Mouse (Mus musculus): ENCODE results near the gene Slc25a26.

Slc25a26 gene

DNA sequence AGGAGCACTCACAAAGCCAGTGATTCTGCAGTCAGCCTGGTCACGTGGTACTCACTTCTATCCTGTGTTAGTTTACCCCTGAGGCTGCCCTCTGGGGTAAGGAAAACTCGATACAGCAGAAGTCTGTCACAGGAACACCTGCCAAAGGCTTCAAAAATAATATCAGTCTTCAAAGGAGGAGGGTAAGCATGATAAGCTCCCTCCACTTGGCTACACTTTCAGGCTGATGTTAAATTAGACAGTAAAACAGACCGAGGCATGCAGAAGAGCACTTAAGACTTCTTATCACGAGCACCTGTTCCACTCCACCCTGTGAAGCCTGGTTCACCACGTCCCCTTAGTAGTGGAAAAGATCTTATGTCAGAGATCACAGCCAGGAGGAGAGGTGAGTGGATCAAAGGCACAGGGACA is 136.9 kb downstream of the Slc25a26 start:
- DNase-seq (ENCODE audit: low spot score in 2 of 2), result no peak

GRCm38 (mm10) chr6:94640297-94640696 is 140.2 kb downstream of the Slc25a26 start:
- no peak for DNase-seq (ENCODE audit: low spot score in 2 of 2)

DNA sequence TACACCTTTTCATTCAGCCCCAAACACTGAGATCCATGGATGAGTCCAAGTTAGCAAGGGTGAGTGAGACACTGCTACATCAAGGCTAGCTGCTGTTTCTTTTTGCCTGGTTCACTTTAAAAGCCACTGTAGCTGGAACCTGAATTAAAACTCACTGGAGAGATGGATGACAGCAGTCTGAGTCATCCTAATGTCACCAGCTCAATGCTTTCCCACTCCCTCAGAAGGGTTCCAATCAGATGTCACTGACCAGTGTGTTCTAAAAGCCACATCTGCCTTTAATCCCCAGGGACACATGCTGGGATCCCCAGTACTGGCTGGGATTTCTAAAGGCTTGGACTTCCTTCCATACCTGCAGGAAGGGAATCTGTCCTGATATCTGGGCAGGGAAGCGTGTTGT is 141.9 kb downstream of the Slc25a26 start:
- no peak for DNase-seq (ENCODE audit: low spot score in 2 of 2)

- no peak for DNase-seq (ENCODE audit: low spot score in 2 of 2)
Observed at GRCm38 (mm10) chr6:94643989-94644388, 143.9 kb downstream of the Slc25a26 start.

GRCm38 (mm10) chr6:94644641-94645040 is 144.5 kb downstream of the Slc25a26 start:
- no peak for DNase-seq (ENCODE audit: low spot score in 2 of 2)

DNA sequence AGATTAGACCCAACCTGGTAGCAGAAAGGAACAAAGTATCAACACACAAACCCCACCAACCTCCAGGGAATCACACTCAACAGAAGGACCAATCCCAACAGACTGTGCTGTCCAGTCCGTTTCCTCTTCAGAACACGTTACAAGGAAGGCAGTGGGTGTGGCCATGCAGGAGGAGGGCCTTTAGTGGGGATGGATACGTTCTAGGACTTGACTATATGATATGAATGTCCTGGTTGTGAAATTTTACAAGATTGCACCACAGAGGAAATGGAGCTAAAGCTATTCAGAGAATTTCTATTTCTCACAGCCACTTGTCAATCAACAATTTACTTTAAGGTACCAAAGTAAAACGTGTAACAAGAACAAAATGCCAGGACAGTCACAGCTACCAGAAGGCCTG is 145.6 kb downstream of the Slc25a26 start:
- no peak for DNase-seq (ENCODE audit: low spot score in 2 of 2)

- no peak for DNase-seq (ENCODE audit: low spot score in 2 of 2)
Observed at GRCm38 (mm10) chr6:94646274-94646863, 146.2 kb downstream of the Slc25a26 start.

GRCm38 (mm10) chr6:94646902-94647301 is 146.8 kb downstream of the Slc25a26 start:
- DNase-seq (ENCODE audit: low spot score in 2 of 2), result no peak

- no peak for DNase-seq (ENCODE audit: low spot score in 2 of 2)
Observed at GRCm38 (mm10) chr6:94647574-94648430, 147.7 kb downstream of the Slc25a26 start.

DNA sequence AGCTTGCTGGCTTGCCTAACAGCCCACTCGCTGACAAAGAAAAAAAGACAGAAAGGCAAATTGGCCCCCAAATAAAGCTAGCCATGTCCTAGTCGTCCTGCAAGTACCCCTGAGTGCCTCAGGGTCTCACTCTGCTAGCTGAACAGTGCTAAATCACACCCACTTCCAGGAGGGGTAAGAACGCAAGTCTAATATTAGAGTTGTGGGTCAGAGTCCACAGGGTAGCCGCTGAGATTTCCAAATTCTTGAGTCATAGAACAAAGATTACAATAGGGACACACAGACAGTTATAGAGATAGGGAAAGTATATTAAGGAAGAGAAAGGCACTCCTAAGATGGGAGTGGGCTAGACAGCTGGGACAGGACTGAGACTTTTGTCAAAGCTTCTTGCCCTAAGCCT is 148.4 kb downstream of the Slc25a26 start:
- DNase-seq (ENCODE audit: low spot score in 2 of 2), result no peak

DNA sequence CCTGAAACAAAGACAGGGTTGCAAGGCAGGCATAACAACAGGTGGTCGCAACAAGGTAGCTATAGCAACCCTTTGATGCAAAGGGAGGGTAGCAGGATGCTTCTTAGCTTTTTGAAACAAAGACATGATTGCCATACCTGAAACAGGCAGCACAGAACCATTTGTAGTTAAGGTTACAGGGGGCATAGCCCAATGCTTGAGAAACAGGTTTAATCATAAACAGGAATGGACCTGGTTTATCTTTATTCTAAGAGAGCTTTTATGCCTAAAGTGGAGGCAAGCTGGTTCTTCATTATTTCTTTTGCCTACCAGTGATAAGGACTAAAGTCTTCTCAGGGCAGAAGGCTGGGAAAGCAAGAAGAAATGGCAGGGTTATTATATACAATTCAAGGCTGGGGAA is 149.5 kb downstream of the Slc25a26 start:
- no peak for DNase-seq (ENCODE audit: low spot score in 2 of 2)

GRCm38 (mm10) chr6:94651541-94651940 is 151.4 kb downstream of the Slc25a26 start:
- DNase-seq (ENCODE audit: low spot score in 2 of 2), result no peak

DNA sequence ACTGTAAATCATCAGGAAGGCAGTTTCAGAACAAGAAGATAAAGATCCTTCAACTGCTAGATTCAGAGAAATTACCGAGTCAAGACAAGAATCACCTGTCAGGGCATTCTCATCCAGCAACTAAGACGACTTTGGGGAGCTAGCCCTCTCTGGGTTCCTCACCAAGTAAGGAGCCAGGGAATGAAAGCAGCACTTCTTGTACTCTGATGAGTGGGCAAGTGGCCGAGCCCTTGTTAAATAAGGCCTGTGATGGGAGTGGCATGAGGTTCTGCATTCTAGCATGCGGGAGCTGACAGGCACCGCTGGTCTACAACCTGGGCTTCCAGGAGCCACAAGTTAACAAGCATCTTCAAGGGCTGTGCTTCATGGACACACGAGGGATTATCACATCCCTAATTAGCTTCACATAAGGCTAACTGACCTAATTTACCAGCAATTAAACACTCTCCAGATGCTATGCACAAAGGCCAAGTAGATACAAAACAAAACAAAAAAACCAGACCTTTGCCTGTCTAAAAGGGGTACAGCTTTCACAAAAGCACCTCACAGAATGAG is 152.6 kb downstream of the Slc25a26 start:
- DNase-seq (ENCODE audit: low spot score in 2 of 2), result no peak

DNA sequence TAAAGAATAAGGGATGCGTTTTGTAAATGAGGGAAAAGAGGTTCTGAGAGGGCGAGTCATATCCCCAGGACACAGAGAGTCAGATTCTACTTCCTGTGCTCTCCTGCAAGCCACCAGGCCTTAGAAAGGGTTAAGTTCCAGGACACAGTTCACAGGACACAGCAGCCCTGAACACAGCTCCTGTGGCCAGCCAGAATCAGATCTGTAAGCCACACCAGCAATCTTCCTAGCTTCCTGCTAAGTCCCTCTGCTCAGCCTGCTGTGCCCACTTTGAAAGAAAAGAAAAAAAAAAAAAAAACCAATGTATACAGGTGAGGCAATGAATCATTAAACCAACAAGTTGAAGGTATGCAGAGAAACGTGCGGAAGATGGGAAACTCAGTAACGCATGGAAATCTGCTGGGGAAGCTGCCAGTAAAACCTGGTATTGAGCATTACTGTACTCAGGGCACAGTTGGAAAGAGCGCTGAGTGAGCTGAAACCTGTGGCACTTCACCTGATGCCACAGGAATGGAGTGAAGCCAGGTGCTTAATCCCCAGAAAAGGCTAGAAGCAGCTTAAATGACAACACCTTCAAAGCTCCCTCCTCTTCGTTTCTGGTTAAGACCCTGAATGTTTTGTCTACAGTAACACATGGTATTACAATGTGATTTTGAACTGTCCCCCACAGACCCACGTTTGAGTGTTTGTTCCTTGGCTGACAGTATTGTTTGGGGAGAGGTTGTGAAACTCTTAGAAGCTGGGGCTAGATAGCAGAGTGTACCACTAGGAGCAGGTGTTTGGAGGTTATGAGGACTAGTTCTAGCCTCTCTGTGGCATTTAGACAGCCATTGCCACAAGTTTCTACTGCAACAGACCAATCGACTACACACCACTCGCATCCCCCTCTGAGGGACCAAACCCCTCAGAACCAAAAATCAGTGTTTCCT is 153.5 kb downstream of the Slc25a26 start:
- no peak for DNase-seq (ENCODE audit: low spot score in 2 of 2)

Measured in spleen, postnatal 4 days (tissue).